Mouse (Mus musculus): ENCODE results near the gene Ano10.

DNA sequence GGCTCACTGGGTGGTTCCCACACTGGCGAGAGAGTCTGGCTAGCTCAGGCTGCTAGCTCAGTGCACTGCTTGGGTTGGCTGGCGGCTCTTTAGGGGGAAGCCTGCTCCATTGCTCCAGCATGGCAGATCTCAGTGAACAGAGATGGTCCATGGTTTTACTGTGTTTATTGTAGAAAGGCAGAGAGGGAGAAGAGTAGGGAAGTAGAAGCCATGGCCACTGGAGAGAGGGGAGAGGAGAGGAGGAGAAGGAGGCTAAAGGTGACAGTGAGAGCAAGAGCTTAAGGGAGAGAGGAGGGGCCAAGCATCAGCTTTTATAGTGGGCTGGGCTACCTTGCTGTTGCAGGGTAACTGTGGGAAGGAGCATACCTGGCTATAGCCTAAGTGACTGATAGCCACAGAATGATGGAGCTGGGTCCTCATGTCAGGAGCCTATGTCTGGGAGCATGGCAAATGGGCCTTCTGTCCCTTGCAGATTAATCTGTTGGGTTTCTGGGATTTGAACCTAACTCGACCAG, 166.9 kb downstream of the Ano10 start:
- no peak for TF ChIP-seq POLR2A (IDR thresholded peaks at IDR 0.05; ENCODE audit: low read depth, low read length)
- TF ChIP-seq CTCF (IDR thresholded peaks at IDR 0.05; ENCODE audit: borderline replicate concordance, insufficient read depth, low read length) = no peak

Data from embryonic fibroblast, embryonic 13.5 days (primary cell).